Mouse (Mus musculus) bone marrow, adult 2 months (tissue): ENCODE data around the gene Lrrc1.

Source experiments
- CTCF ChIP-seq: fragments of 200-500 bp; IDR thresholded peaks from 2 replicates; pipeline ENCODE4 v1.5.1; 2011; ENCODE audit warnings: low read length, control low read depth; ENCODE audit not compliant: control insufficient read depth, insufficient read depth
- POLR2A ChIP-seq: fragments of 200-500 bp; IDR thresholded peaks from 2 replicates; pipeline ENCODE4 v1.6.1; 2011; ENCODE audit warnings: low read depth, mild to moderate bottlenecking, control low read depth, low read length, borderline replicate concordance; ENCODE audit not compliant: control insufficient read depth

DNA sequence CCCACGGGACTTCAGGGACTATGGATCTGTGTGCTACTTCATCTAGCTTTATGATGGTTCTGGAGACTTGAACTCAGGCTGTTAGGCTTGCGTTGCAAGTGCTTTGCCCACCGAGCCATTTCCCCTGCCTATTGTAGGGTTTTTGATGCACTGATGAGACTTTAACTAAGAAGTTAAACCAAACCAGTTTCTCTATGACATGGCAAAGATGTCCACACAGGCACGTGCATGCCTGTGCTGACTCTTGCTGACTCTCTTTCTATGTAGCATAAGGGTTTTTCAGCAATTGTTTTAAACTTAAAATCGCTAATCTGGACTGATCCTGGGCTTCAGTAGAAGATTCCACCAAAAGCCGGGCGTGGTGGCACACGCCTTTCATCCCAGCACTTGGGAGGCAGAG is 33.3 kb upstream of the Lrrc1 start:
- TF ChIP-seq POLR2A (no peak), CTCF (no peak)
